Mouse (Mus musculus): ENCODE measurements around the gene Nop9. TPM values are rescaled to one million over a fixed set of nuclear protein-coding genes. Genes with fewer than 3 reads are reported as not detected.

Nop9 gene
- 7.6 and 7.7 TPM in 2 replicates for polyA plus RNA-seq (2021; fragmentation: Nextera tagmentation)
- long read RNA-seq, experiment 1, transcript Nop9-201 (10 exons, 3,694 nt) = major isoform, 73 of 91 reads
- long read RNA-seq, experiment 1, partial matches to known transcripts = 5 of 91 reads
- long read RNA-seq, experiment 1, other reads (novel, unspliced or antisense) = 13 of 91 reads
- long read RNA-seq, experiment 2, transcript Nop9-201 (10 exons, 3,694 nt) = major isoform, 9 of 13 reads
- long read RNA-seq, experiment 2, partial matches to known transcripts = 1 of 13 reads
- long read RNA-seq, experiment 2, other reads (novel, unspliced or antisense) = 3 of 13 reads

GRCm38 (mm10) chr14:55745180-55745860 lies at the start of gene Nop9, which contains the start of gene Dhrs1:
Gene Nop9 (plus strand): TSS chr14:55745693.
Gene Dhrs1 (minus strand): TSS chr14:55745690.

GRCm38 (mm10) chr14:55713729-55714122 lies 31.8 kb upstream of the Nop9 start, which contains the start of gene Tgm1:
Gene Tgm1 (minus strand): TSS chr14:55713926.

GRCm38 (mm10) chr14:55721700-55722437 lies 23.6 kb upstream of the Nop9 start, which contains the start of gene Rabggta:
Gene Rabggta (minus strand): TSS chr14:55722263.

GRCm38 (mm10) chr14:55758363-55758784 lies 12.9 kb downstream of the Nop9 start, which contains the start of gene Cideb:
Gene Cideb (minus strand): TSS chr14:55758458.

GRCm38 (mm10) chr14:55761163-55761562 lies 15.7 kb downstream of the Nop9 start, which contains the start of gene Ltb4r2:
Gene Ltb4r2 (plus strand): TSS chr14:55761428.

GRCm38 (mm10) chr14:55765696-55766095 lies 20.2 kb downstream of the Nop9 start, which contains the start of gene Ltb4r1:
Gene Ltb4r1 (plus strand): TSS chr14:55765962.

GRCm38 (mm10) chr14:55783958-55784235 lies 38.4 kb downstream of the Nop9 start, which contains the start of gene Adcy4:
Gene Adcy4 (minus strand): TSS chr14:55784095.

GRCm38 (mm10) chr14:55788256-55789050 lies 43.0 kb downstream of the Nop9 start, which contains the start of gene Ripk3:
Gene Ripk3 (minus strand): TSS chr14:55788865.

Other genes with a start within 250 kb of the Nop9 start
- gene Cpne6, start 235.2 kb upstream of the Nop9 start, polyA plus RNA-seq (2021; fragmentation: Nextera tagmentation) = 154 and 195 TPM in 2 replicates
- 0.05 TPM in 1 of 2 replicates, not detected in the other for gene Nrl, start 220.7 kb upstream of the Nop9 start, polyA plus RNA-seq (2021; fragmentation: Nextera tagmentation)
- gene Pck2, start 205.4 kb upstream of the Nop9 start, polyA plus RNA-seq (2021; fragmentation: Nextera tagmentation) = 19.1 and 25.6 TPM in 2 replicates
- 53.7 and 76.2 TPM in 2 replicates for gene Dcaf11, start 185.7 kb upstream of the Nop9 start, polyA plus RNA-seq (2021; fragmentation: Nextera tagmentation)
- 0.48 TPM in 1 of 2 replicates, not detected in the other for gene A730061H03Rik, start 185.3 kb upstream of the Nop9 start, polyA plus RNA-seq (2021; fragmentation: Nextera tagmentation)
- not detected in 2 replicates for gene Fitm1, start 170.1 kb upstream of the Nop9 start, polyA plus RNA-seq (2021; fragmentation: Nextera tagmentation)
- 49.1 and 53.6 TPM in 2 replicates for gene Psme1, start 167.6 kb upstream of the Nop9 start, polyA plus RNA-seq (2021; fragmentation: Nextera tagmentation)
- 112 and 145 TPM in 2 replicates for gene Emc9, start 160.4 kb upstream of the Nop9 start, polyA plus RNA-seq (2021; fragmentation: Nextera tagmentation)
- gene Psme2, start 154.6 kb upstream of the Nop9 start, polyA plus RNA-seq (2021; fragmentation: Nextera tagmentation) = 98.6 and 102 TPM in 2 replicates
- 7.8 and 9.4 TPM in 2 replicates for gene Rnf31, start 154.0 kb upstream of the Nop9 start, polyA plus RNA-seq (2021; fragmentation: Nextera tagmentation)
- 4.2 and 4.3 TPM in 2 replicates for gene Irf9, start 142.1 kb upstream of the Nop9 start, polyA plus RNA-seq (2021; fragmentation: Nextera tagmentation)
- gene Rec8, start 127.7 kb upstream of the Nop9 start, polyA plus RNA-seq (2021; fragmentation: Nextera tagmentation) = 0.65 and 1.0 TPM in 2 replicates
- gene Ipo4, start 109.7 kb upstream of the Nop9 start, polyA plus RNA-seq (2021; fragmentation: Nextera tagmentation) = 40.6 and 51.1 TPM in 2 replicates
- gene Gm49378, start 107.8 kb upstream of the Nop9 start, polyA plus RNA-seq (2021; fragmentation: Nextera tagmentation) = 0.55 TPM in 1 of 2 replicates, not detected in the other
- gene Tm9sf1, start 101.9 kb upstream of the Nop9 start, polyA plus RNA-seq (2021; fragmentation: Nextera tagmentation) = 24.9 and 28.7 TPM in 2 replicates
- 0.11 and 0.22 TPM in 2 replicates for gene Tssk4, start 95.5 kb upstream of the Nop9 start, polyA plus RNA-seq (2021; fragmentation: Nextera tagmentation)
- gene Mdp1, start 85.2 kb upstream of the Nop9 start, polyA plus RNA-seq (2021; fragmentation: Nextera tagmentation) = 55.6 and 68.7 TPM in 2 replicates
- 21.2 and 26.0 TPM in 2 replicates for gene Gmpr2, start 73.8 kb upstream of the Nop9 start, polyA plus RNA-seq (2021; fragmentation: Nextera tagmentation)
- 603 and 676 TPM in 2 replicates for gene Nedd8, start 73.6 kb upstream of the Nop9 start, polyA plus RNA-seq (2021; fragmentation: Nextera tagmentation)
- 12.0 and 12.5 TPM in 2 replicates for gene Tinf2, start 63.9 kb upstream of the Nop9 start, polyA plus RNA-seq (2021; fragmentation: Nextera tagmentation)
- gene Tgm1, start 31.8 kb upstream of the Nop9 start, polyA plus RNA-seq (2021; fragmentation: Nextera tagmentation) = not detected in 2 replicates
- gene Rabggta, start 23.4 kb upstream of the Nop9 start, polyA plus RNA-seq (2021; fragmentation: Nextera tagmentation) = 37.3 and 41.7 TPM in 2 replicates
- gene Dhrs1, start within 50 bp of the Nop9 start, polyA plus RNA-seq (2021; fragmentation: Nextera tagmentation) = 121 and 123 TPM in 2 replicates
- gene Cideb, start 12.8 kb downstream of the Nop9 start, polyA plus RNA-seq (2021; fragmentation: Nextera tagmentation) = 4.6 and 5.6 TPM in 2 replicates
- 0.40 and 0.45 TPM in 2 replicates for gene Ltb4r2, start 15.7 kb downstream of the Nop9 start, polyA plus RNA-seq (2021; fragmentation: Nextera tagmentation)
- not detected in 2 replicates for gene Ltb4r1, start 20.3 kb downstream of the Nop9 start, polyA plus RNA-seq (2021; fragmentation: Nextera tagmentation)
- 1.2 and 2.1 TPM in 2 replicates for gene Adcy4, start 38.4 kb downstream of the Nop9 start, polyA plus RNA-seq (2021; fragmentation: Nextera tagmentation)
- gene Ripk3, start 43.2 kb downstream of the Nop9 start, polyA plus RNA-seq (2021; fragmentation: Nextera tagmentation) = 0.34 TPM in 1 of 2 replicates, not detected in the other
- gene Nfatc4, start 77.5 kb downstream of the Nop9 start, polyA plus RNA-seq (2021; fragmentation: Nextera tagmentation) = 0.15 and 0.23 TPM in 2 replicates
- 0.48 and 0.84 TPM in 2 replicates for gene Nynrin, start 108.3 kb downstream of the Nop9 start, polyA plus RNA-seq (2021; fragmentation: Nextera tagmentation)
- gene Cbln3, start 138.7 kb downstream of the Nop9 start, polyA plus RNA-seq (2021; fragmentation: Nextera tagmentation) = 0.06 and 0.11 TPM in 2 replicates
- 2.4 and 2.6 TPM in 2 replicates for gene Khnyn, start 139.3 kb downstream of the Nop9 start, polyA plus RNA-seq (2021; fragmentation: Nextera tagmentation)
- 189 and 204 TPM in 2 replicates for gene Sdr39u1, start 154.6 kb downstream of the Nop9 start, polyA plus RNA-seq (2021; fragmentation: Nextera tagmentation)
- not detected in 2 replicates for gene Cma1, start 199.0 kb downstream of the Nop9 start, polyA plus RNA-seq (2021; fragmentation: Nextera tagmentation)
- not detected in 2 replicates for gene Cma2, start 205.3 kb downstream of the Nop9 start, polyA plus RNA-seq (2021; fragmentation: Nextera tagmentation)

Data from left cerebral cortex, adult 6 months (tissue).